Mouse (Mus musculus): ENCODE data around the gene Emd.
"Not testable (repeated sequence)": the region's sequence is repeated elsewhere in the genome, so short reads cannot be mapped to it uniquely, and the experiment has no call there.

Gene Emd

DNA sequence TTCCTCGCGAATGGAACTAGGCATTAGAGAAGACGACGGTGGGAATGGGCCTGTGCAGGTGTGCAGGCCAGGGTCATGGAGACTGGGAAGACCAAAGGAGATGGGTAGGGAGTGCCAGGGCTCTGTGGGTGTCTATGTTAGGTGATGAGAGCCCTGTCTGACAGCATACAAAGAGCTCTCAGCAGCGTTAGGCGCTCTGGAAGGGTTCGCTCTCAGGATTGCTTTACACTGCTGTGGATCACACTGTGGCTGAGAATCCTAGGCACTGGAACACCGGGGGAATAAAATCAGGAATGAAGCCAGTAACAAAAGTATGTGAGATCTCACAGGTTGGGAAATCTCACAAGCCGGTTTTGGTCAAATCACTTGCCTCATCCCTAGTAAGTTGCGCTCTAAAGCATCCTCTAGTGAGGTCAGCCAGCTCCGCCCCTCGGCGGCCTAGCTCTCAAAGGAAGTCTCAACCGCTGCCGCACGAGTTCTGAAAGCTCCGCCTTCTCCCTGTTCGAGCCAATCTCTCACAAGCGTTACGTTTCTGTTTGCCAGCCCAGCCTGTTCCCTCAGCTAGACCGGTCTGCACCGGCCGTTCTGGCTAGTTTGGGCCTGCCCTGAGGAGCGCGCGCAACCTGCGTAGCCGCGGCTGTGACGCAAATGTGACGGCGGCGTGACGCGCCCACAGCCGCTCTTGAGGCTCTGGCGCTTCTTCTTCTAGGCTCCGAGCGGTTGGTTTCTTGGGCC is at the start of gene Emd:
TSS of gene Emd (plus strand) at position 535 of the 735 bp plus-strand sequence.
- peak; percentile 86 for DNase-seq (ENCODE audit: low spot score)

GRCm38 (mm10) chrX:74218496-74218895 is 36.0 kb upstream of the Emd start:
- DNase-seq (ENCODE audit: low spot score): no peak

GRCm38 (mm10) chrX:74219449-74219848 is 35.0 kb upstream of the Emd start:
- no peak for DNase-seq (ENCODE audit: low spot score)

- not testable (repeated sequence) for DNase-seq (ENCODE audit: low spot score)
Measured at GRCm38 (mm10) chrX:74220099-74220498, 34.4 kb upstream of the Emd start.

GRCm38 (mm10) chrX:74230038-74230437 is 24.4 kb upstream of the Emd start:
- no peak for DNase-seq (ENCODE audit: low spot score)

GRCm38 (mm10) chrX:74233196-74233595 is 21.3 kb upstream of the Emd start:
- DNase-seq (ENCODE audit: low spot score): no peak

DNA sequence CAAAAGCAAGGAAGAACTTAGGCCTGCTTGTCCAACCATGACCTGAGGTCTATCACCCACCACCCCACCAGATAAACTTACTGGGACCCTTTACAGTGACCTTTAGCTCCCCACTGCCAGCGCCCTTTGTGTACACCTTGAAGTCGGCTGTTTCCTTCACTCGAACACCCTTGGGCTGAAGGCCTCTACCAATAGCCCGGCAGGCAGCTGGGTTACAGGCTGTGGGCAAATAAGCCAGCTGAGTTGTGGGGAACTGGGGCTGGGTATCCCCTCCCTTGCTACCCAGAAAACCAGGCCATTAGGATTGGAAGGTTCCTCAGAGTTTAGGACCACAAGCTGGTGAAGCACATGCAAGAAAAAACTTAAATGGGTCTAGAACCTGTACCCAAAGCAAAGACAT is 14.2 kb upstream of the Emd start:
- DNase-seq (ENCODE audit: low spot score): no peak

DNA sequence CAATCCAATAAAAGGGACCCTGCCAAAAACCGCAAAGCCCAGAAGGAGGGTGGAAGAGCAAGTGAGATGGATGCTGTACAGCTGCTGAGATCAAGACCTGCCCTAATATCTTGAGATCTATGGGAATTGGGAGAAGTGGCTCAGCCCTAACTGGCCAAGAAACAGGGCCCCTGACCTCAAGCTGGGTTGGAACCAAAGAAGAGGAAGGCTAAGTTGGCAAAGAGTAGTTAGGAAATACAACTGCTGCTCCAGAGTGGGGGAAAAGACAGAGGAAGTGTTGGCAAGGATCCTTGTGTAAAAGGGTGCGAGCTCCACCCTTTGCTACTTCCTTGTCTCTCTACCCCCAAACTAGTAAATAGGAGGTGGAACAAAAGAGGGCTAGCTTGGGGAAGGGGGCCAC is 11.1 kb upstream of the Emd start:
- DNase-seq (ENCODE audit: low spot score): no peak

GRCm38 (mm10) chrX:74243807-74244206 is 10.7 kb upstream of the Emd start:
- no peak for DNase-seq (ENCODE audit: low spot score)

- DNase-seq (ENCODE audit: low spot score): no peak
Measured at GRCm38 (mm10) chrX:74244614-74245083, 9.8 kb upstream of the Emd start.

DNA sequence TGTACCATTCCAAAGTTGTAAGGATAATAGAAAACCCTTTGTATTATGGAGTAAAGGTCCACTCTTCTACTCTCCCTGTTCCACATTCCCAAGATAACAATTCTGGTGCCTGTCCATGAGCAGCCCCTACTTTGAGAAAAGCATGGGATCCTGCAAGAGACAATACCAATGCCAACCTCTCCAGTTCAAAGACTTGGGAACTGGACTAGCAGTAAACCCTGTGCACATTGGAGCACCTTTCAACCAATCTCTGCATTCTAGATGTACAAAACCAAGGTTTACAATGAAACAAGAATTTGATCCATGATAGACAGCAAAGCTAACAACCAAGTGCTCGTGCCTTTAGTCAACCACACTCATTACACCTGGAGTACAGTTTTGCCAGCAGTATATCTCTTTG is 9.4 kb upstream of the Emd start:
- DNase-seq (ENCODE audit: low spot score): no peak

DNA sequence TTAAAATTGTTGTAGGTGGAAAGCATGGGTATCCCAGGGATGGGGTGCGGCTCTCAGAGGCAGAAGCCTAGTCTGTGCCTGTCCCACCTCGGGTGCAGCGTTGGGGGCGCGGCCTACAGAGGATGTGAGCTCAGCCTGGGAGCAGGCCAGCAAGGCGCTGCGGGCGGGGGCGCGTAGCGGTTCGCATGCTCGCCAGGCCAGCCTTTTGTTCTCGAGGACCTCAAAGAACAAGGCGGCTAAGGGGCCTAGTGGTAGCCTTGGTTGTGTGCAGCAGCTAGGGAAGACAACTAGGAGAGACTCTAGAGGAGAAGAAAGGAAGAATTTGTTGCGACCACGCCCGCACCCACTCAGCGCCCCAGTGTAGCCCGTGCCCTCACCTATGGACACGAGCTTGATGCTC is 8.8 kb upstream of the Emd start:
- peak; percentile 74 for DNase-seq (ENCODE audit: low spot score)

- DNase-seq (ENCODE audit: low spot score): peak; percentile 86
Measured at GRCm38 (mm10) chrX:74246213-74246681, 8.2 kb upstream of the Emd start.

DNA sequence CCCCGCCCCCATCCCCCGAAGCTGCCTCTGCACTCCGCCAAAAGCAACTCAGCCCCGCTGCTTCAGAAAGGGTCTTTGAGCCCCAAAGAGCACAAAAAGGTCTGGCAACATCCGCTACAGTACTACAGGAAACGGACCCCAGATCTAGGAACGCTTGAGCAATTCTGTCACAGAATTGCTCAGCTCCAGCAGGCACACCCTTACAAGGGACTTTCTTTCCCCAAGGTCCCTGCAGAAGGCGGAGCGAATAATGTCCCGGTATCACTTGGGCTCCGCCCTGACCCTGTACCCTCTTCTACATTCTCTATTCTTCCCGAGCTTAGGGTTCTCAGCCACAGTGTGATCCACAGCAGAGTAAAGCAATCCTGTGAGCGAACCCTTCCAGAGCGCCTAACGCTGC is 7.8 kb upstream of the Emd start:
- peak; percentile 12 for DNase-seq (ENCODE audit: low spot score)

- DNase-seq (ENCODE audit: low spot score): peak; percentile 67
Measured at GRCm38 (mm10) chrX:74248651-74249050, 5.8 kb upstream of the Emd start.

GRCm38 (mm10) chrX:74249615-74250014 is 4.9 kb upstream of the Emd start, which contains the start of gene Flna:
TSS of gene Flna (minus strand) at chrX:74249820.
- peak; percentile 59 for DNase-seq (ENCODE audit: low spot score)

DNA sequence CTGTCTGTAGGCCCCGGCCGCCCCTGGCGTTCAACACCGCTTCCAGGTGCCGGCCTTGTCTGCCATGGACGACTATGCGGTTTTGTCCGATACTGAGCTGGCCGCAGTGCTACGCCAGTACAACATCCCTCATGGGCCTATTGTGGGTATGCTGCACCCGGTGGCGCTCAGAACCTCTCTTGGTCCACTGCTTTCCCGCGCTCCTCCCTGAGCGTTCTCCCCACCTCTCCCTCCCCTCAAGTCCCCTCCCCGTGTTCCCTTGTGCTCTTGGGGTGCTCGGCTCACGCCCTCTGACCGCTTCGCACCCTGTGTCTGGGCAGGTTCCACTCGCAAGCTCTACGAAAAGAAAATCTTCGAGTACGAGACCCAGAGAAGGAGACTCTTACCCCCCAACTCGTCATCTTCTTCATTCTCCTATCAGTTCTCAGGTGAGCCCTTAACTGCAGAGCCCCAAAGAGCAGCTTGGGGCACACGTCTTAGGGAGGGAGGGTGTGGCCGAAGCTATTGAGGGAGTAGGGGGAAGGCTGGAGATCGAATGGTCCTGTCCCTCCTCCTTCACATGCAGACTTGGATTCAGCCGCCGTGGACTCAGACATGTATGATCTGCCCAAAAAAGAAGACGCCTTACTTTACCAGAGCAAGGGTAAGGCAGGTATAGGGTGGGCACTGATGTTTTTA is 540 bp downstream of the Emd start:
- DNase-seq (ENCODE audit: low spot score): no peak

DNA sequence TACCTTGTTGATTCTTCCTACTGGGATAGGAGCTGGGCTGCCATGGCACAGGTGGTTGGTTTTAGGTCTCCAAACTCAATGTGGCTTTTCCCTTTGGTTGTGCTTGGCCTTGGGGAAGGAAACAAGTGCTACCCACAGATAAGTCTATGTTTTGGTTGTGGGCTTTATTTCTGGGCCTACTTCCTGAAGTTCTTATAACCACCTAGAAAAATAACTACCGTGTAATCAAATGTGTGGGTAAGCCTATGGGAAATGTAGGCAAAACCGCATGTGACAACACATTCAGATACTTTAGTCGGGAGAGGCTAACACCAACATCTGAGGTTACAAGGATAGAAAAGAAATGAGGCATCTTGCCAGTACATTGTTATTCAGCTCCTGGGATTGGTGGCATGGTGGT is 3.3 kb downstream of the Emd start:
- DNase-seq (ENCODE audit: low spot score): no peak

DNA sequence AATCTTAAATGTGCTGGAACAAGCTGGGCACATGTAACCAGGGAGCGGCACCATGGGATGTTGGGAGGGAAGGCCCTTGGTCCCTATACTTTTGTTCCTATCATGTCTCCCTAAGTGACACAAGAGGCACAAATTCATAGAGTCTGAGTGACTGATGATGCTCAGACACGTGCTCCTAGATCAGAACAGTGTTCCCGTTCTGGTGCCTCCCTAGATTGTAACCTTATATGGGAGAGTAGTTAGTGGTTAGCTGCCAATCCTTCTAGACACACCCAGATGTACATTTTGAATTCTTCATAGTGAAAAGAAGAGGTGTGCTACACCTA is 15.2 kb downstream of the Emd start:
- DNase-seq (ENCODE audit: low spot score): peak; percentile 21

- peak; percentile 94 for DNase-seq (ENCODE audit: low spot score)
Measured at GRCm38 (mm10) chrX:74270062-74270901, 15.8 kb downstream of the Emd start, which contains the start of gene Rpl10. TSS of gene Rpl10 (plus strand) at chrX:74270812.

DNA sequence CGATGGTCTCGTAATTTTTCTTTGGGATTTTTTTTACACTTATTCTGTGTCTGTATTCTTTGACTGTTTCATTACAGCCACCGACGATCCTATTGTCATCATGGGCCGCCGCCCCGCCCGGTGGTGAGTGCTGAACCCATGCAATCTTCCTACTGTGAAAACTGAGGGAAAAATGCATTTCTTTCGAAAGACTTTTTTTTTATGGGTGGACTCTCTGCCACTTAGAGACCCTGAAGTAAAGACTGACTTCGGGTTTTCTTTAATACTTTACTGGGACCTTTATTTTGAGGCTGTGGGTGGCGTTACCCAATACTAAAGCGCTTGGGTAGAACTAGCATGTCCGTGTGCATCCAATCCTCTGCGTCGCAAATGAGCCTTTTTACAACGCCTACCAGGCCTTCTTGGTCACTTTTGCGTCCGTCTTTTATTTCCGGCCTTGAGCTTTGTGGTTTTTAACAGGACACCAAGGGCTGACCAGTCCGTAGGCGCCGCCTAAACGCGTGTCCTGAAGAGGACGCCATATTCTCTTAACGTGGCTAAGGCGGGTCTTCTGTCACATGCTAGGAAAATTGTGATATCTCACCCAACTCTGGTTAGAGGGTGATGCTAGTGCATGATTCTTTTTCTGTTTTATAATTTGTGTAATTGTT is 16.5 kb downstream of the Emd start:
- peak; percentile 21 for DNase-seq (ENCODE audit: low spot score)

Data from layer of hippocampus, adult 11-12 months (tissue).